Mouse (Mus musculus) olfactory bulb, adult 2 months (tissue): ENCODE data around the gene Nktr.

Experiments used
- CTCF ChIP-seq: fragments of 200-500 bp; IDR thresholded peaks from 2 replicates; pipeline ENCODE4 v1.5.1; 2012; ENCODE audit warnings: low read depth, mild to moderate bottlenecking, low read length, moderate library complexity; ENCODE audit not compliant: insufficient read depth
- POLR2A ChIP-seq: fragments of 200-500 bp; IDR thresholded peaks from 2 replicates; pipeline ENCODE4 v1.6.1; 2012; ENCODE audit warnings: mild to moderate bottlenecking, low read depth, low read length, moderate library complexity; ENCODE audit not compliant: insufficient read depth

DNA sequence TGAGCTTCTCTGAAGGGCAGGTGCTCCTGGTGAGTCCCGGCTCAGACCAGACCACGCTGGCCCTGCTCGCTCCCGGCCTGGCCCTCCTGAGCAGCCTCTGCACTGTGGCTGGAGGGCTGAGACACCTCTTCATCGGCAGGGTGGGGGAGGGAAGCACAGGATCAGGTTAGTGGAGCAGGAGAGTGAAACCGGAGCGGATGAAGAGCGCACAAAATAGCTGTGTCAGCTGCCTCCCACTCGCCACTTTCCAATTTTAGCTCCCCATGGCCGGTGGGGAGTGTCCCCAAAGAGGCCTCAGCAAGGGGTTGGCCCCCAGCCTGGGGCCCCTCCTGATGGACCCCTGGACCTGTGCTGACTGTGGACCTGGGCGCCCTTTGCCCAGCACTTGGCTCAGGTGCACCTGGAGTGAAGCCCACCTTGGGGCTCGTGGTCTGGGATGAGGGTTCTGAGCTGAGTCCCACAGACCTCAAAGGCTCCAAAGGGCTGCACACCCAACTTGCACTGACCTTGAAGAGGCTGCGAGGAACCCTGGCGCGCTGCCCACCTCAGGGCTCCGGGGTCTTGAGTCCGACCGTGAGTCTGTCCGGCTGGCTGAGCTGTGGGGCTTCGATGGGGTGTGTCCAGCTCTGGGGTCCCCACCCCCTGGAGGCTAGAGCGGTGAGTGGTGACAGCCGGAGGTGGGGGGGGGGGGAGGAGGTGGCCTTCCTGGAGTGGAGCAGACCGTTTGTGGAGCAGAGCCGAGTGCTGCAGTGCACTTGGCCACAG, 73.0 kb downstream of the Nktr start, which contains the start of gene Hhatl:
- TF ChIP-seq CTCF (no peak), POLR2A (no peak)
